In the genomic region with DNA sequence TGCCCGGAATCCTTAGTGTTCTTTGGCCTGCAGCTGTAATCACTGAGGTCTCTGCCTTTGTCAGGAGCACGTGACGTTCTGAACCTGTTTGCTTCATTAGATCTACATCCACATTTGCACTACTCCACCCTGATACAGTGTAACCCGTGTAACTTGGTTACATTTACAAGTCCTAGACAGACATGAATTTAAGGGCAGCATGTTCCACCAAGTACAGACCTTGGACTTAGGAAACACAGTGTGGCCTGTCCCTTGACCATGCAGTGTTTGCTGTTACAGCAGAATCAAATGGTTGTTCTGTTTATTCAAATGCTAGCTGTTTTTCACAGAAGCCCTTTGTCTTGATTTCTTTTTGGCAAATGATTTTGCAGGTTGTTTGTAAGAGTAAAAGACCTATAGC, we compare ENCODE assay signal across 29 mouse cellular contexts. TPM values are rescaled to one million over a fixed set of nuclear protein-coding genes. Genes with fewer than 3 reads are reported as not detected.
A peak's percentile ranks its signal among the peaks of the same experiment; 100 is the strongest.
DNase-seq lines count a peak whose midpoint lies in the region; ATAC-seq and TF ChIP-seq lines count a peak whose summit lies in the region.
"Had no signal": no experiment of that assay in that cellular context is flagged by ENCODE, and none has a peak within 500 bp of the region (broad histone marks: within the 10 kb centered on the region; RNA-seq: fewer than 3 reads in every experiment).

No protein-coding gene starts in this region.

- DNase-seq in layer of hippocampus, adult 2 months (ENCODE audit: low spot score in 2 of 2) = no peak
- no peak for DNase-seq in layer of hippocampus, adult 11-12 months (ENCODE audit: low spot score)
- DNase-seq in adipocyte (ENCODE audit: low spot score) = peak; percentile 14
- DNase-seq in retina, embryonic 14.5 days (ENCODE audit: low spot score) = no peak
- no peak for DNase-seq in spleen, adult 12 weeks (ENCODE audit: low spot score)
- DNase-seq: adrenal gland, adult 2 months; adrenal gland, postnatal 14 days; B cell, adult 2 months; cerebellum, adult 11 months; cerebellum, adult 2 months; cerebellum, adult 9-11 months; cerebellum, postnatal 25 days; forebrain, postnatal 0 days; gastrocnemius, adult 2 months; gastrocnemius, postnatal 14 days; heart, adult 18-20 months; heart, postnatal 14 days; heart, postnatal 4 days had no signal

- no peak for TF ChIP-seq CTCF in intestine, postnatal 0 days (IDR thresholded peaks at IDR 0.05; ENCODE audit: low read depth)
- no peak for TF ChIP-seq CTCF in layer of hippocampus, adult 2 months (conservative IDR thresholded peaks at IDR 0.05)

- no peaks in the 10 kb centered on the region for H3K4me1 ChIP-seq in intestine, postnatal 0 days (replicated peaks; ENCODE audit: control insufficient read depth, insufficient read depth, low read length)
- H3K4me1 ChIP-seq in intestine, embryonic 15.5 days (replicated peaks) = no peaks in the 10 kb centered on the region
- H3K4me1 ChIP-seq in liver, embryonic 15.5 days (replicated peaks) = peaks cover 10% of the 10 kb centered on the region; the same call in 1 of the 2 replicates
- H3K4me1 ChIP-seq: embryonic facial prominence, embryonic 12.5 days; embryonic facial prominence, embryonic 15.5 days had no signal

- no peaks in the 10 kb centered on the region for H3K27me3 ChIP-seq in intestine, postnatal 0 days (replicated peaks; ENCODE audit: control insufficient read depth, insufficient read depth, low read length)
- H3K27me3 ChIP-seq in intestine, embryonic 15.5 days (replicated peaks) = no peaks in the 10 kb centered on the region
- no peaks in the 10 kb centered on the region for H3K27me3 ChIP-seq in liver, embryonic 15.5 days
- H3K27me3 ChIP-seq: CH12.LX; embryonic facial prominence, embryonic 12.5 days; embryonic facial prominence, embryonic 15.5 days; heart, embryonic 13.5 days; Patski had no signal

- no peak overlapping the region for H3K4me3 ChIP-seq in intestine, postnatal 0 days (ENCODE audit: low read depth, low read length)
- H3K4me3 ChIP-seq in intestine, embryonic 15.5 days (replicated peaks) = no peak overlapping the region
- H3K4me3 ChIP-seq in layer of hippocampus, adult 2 months = no peak overlapping the region
- H3K4me3 ChIP-seq in liver, embryonic 15.5 days (replicated peaks) = no peak overlapping the region
- H3K4me3 ChIP-seq: embryonic facial prominence, embryonic 12.5 days; embryonic facial prominence, embryonic 15.5 days; gastrocnemius, adult 2 months; heart, embryonic 13.5 days had no signal

- H3K4me2 ChIP-seq in intestine, postnatal 0 days (replicated peaks; ENCODE audit: low read depth) = no peak overlapping the region
- no peak overlapping the region for H3K4me2 ChIP-seq in intestine, embryonic 15.5 days (replicated peaks)
- no peak overlapping the region for H3K4me2 ChIP-seq in liver, embryonic 15.5 days
- H3K4me2 ChIP-seq: embryonic facial prominence, embryonic 12.5 days; embryonic facial prominence, embryonic 15.5 days; heart, embryonic 13.5 days; hindbrain, embryonic 14.5 days had no signal

- H3K27ac ChIP-seq in intestine, postnatal 0 days (ENCODE audit: low read depth, low read length) = no peak overlapping the region
- H3K27ac ChIP-seq in intestine, embryonic 15.5 days = no peak overlapping the region
- H3K27ac ChIP-seq in layer of hippocampus, adult 2 months = peak overlapping the region; percentile 47; the same call in 1 of the 2 replicates
- H3K27ac ChIP-seq in liver, embryonic 15.5 days (replicated peaks) = 0 out of 2 replicates have a peak overlapping the region, but pooled peaks have one; percentile 34
- H3K27ac ChIP-seq: embryonic facial prominence, embryonic 12.5 days; embryonic facial prominence, embryonic 15.5 days; gastrocnemius, adult 2 months; heart, embryonic 13.5 days; hindbrain, embryonic 14.5 days had no signal

- no peaks in the 10 kb centered on the region for H3K9me3 ChIP-seq in intestine, postnatal 0 days (ENCODE audit: control insufficient read depth)
- H3K9me3 ChIP-seq in intestine, embryonic 15.5 days = no peaks in the 10 kb centered on the region
- no peaks in the 10 kb centered on the region for H3K9me3 ChIP-seq in liver, embryonic 15.5 days (replicated peaks)
- H3K9me3 ChIP-seq: embryonic facial prominence, embryonic 12.5 days; embryonic facial prominence, embryonic 15.5 days; G1E; heart, embryonic 13.5 days had no signal

- H3K9ac ChIP-seq in intestine, postnatal 0 days (ENCODE audit: low read depth, low read length) = no peak overlapping the region
- H3K9ac ChIP-seq in intestine, embryonic 15.5 days = no peak overlapping the region
- no peak overlapping the region for H3K9ac ChIP-seq in liver, embryonic 15.5 days
- H3K9ac ChIP-seq: embryonic facial prominence, embryonic 12.5 days; embryonic facial prominence, embryonic 15.5 days; forebrain, postnatal 0 days; heart, embryonic 13.5 days; hindbrain, embryonic 14.5 days had no signal

- 65% methylated on average over 4 of the region's 4 CpGs for WGBS in intestine, postnatal 0 days
- WGBS in intestine, embryonic 15.5 days = 75% methylated on average over 4 of the region's 4 CpGs
- 60% methylated on average over 4 of the region's 4 CpGs for WGBS in liver, embryonic 15.5 days (ENCODE audit: insufficient replicate concordance)

- ATAC-seq in intestine, postnatal 0 days = peak; percentile 38; the same call in 1 of the 2 replicates
- no peak for ATAC-seq in intestine, embryonic 15.5 days
- peak; percentile 68 for ATAC-seq in liver, embryonic 15.5 days (ENCODE audit: insufficient read depth)
- ATAC-seq: forebrain, embryonic 14.5 days; forebrain, postnatal 0 days; Patski had no signal

- peaks cover 62% of the 10 kb centered on the region for H3K36me3 ChIP-seq in intestine, postnatal 0 days (ENCODE audit: control insufficient read depth, insufficient read depth)
- H3K36me3 ChIP-seq in intestine, embryonic 15.5 days = peaks cover 31% of the 10 kb centered on the region
- peaks cover 66% of the 10 kb centered on the region for H3K36me3 ChIP-seq in liver, embryonic 15.5 days (replicated peaks)

RNA-seq across cellular contexts. Expression of gene Dync1i2, which starts 43.3 kb away (rescaled TPM):
- polyA plus RNA-seq in intestine, postnatal 0 days (2015; fragmentation: Nextera tagmentation; extraction: Ambion mirVana) = 55.2 and 59.2 TPM in 2 replicates
- 71.4 and 83.5 TPM in 2 replicates for polyA plus RNA-seq in intestine, embryonic 15.5 days (2015; fragmentation: Nextera tagmentation; extraction: Ambion mirVana)
- total RNA-seq in layer of hippocampus, adult 2 months (2021) = 100 to 1,000 TPM; 135 to 142 TPM
- polyA plus RNA-seq in liver, embryonic 15.5 days (2015; fragmentation: Nextera tagmentation; extraction: Ambion mirVana) = 22.5 and 24.2 TPM in 2 replicates

Comparison
In these comparisons a context has a peak if more than half of its experiments do, and no peak if none do; other contexts are left out.
1. H3K27ac ChIP-seq: peak in layer of hippocampus, adult 2 months (single experiment) and liver, embryonic 15.5 days (single experiment); none in intestine, postnatal 0 days (single experiment) and intestine, embryonic 15.5 days (single experiment).